Mouse (Mus musculus): Measurements from ENCODE around the gene Hist1h4d.

GRCm38 (mm10) chr13:23592614-23593013, 11.2 kb downstream of the Hist1h4d start:
- TF ChIP-seq CTCF (IDR thresholded peaks at IDR 0.05; ENCODE audit: borderline replicate concordance, extremely low read depth, insufficient read depth, insufficient read length), result no peak
- TF ChIP-seq POLR2A (IDR thresholded peaks at IDR 0.05; ENCODE audit: borderline replicate concordance, extremely low read depth, insufficient read depth, insufficient read length, poor library complexity, severe bottlenecking), result no peak

Measured in brain, embryonic 14.5 days (tissue).